Mouse (Mus musculus) MEL (cell line): ENCODE results near the gene Nlrx1.

ENCODE experiments used
- CTCF ChIP-seq, 3 experiments: IDR thresholded peaks in 2 of 3; conservative IDR thresholded peaks in 1 of 3; 2 replicates each; pipeline ENCODE4 v1.5.1; 2011 to 2012; ENCODE audit warnings: low read length in 3 of 3, low read depth in 2 of 3, mild to moderate bottlenecking in 2 of 3, improper control_type of control experiment in 1 of 3, inconsistent platforms in 1 of 3, mixed read lengths in 1 of 3, moderate library complexity in 1 of 3; ENCODE audit not compliant: control insufficient read depth in 1 of 3, insufficient read depth in 1 of 3, poor library complexity in 1 of 3, severe bottlenecking in 1 of 3
- ELF1 ChIP-seq: IDR thresholded peaks from 2 replicates; pipeline ENCODE4 v1.6.1; 2014; ENCODE audit warnings: low read depth, mild to moderate bottlenecking, inconsistent platforms, low read length, improper control_type of control experiment, moderate library complexity
- GATA1 ChIP-seq: IDR thresholded peaks from 2 replicates; pipeline ENCODE4 v1.6.1; 2011; ENCODE audit warnings: low read depth, low read length, improper control_type of control experiment
- POLR2A ChIP-seq, 2 experiments: IDR thresholded peaks; 2 replicates each; pipeline ENCODE4 v1.6.1; 2011 to 2012; ENCODE audit warnings: low read length in 2 of 2, mild to moderate bottlenecking in 2 of 2, control low read depth in 1 of 2, improper control_type of control experiment in 1 of 2, low read depth in 1 of 2, moderate library complexity in 1 of 2; ENCODE audit not compliant: control insufficient read depth in 1 of 2, insufficient read depth in 1 of 2, poor library complexity in 1 of 2
- RAD21 ChIP-seq: IDR thresholded peaks from 2 replicates; pipeline ENCODE4 v1.6.1; 2011; ENCODE audit warnings: mild to moderate bottlenecking, low read depth, low read length, improper control_type of control experiment
- SIN3A ChIP-seq: IDR thresholded peaks from 2 replicates; pipeline ENCODE4 v1.6.1; 2012; ENCODE audit warnings: low read length, improper control_type of control experiment, inconsistent platforms
- ZKSCAN1 ChIP-seq: IDR thresholded peaks from 2 replicates; pipeline ENCODE4 v1.6.1; 2012; ENCODE audit warnings: low read depth, mild to moderate bottlenecking, inconsistent platforms, low read length, improper control_type of control experiment, moderate library complexity

GRCm38 (mm10) chr9:44238501-44239190 lies 29.8 kb downstream of the Nlrx1 start:
- TF ChIP-seq ZKSCAN1 (no peak), CTCF (IDR thresholded peaks at IDR 0.05 in 2 of 3, conservative IDR thresholded peaks at IDR 0.05 in 1 of 3; ENCODE audit: control insufficient read depth in 1 of 3, insufficient read depth in 1 of 3, low read depth in 2 of 3, low read length in 3 of 3, poor library complexity in 1 of 3, severe bottlenecking in 1 of 3) (no peak), POLR2A (IDR thresholded peaks at IDR 0.05; ENCODE audit: control insufficient read depth in 1 of 2, insufficient read depth in 1 of 2, low read depth in 1 of 2, low read length in 2 of 2, poor library complexity in 1 of 2) (no peak), GATA1 (no peak), RAD21 (no peak), SIN3A (no peak), ELF1 (no peak)
